Mouse (Mus musculus) hindbrain, embryonic 12.5 days (tissue): ENCODE measurements around the gene Adck2. TPM values are rescaled to one million over a fixed set of nuclear protein-coding genes. Genes with fewer than 3 reads are reported as not detected.

ENCODE experiments used
- ATAC-seq: fragments of 200-750 bp; cut with Nextera tagmentation; 2 replicates; pipeline ENCODE4 v1.8.0; 2017; ENCODE audit warnings: moderate TSS enrichment; ENCODE audit not compliant: low FRiP score
- H3K27ac ChIP-seq: fragments of 300-500 bp; sonication (generic); 2 replicates; pipeline ENCODE4 v1.5.1; 2016; ENCODE audit warnings: mild to moderate bottlenecking
- H3K27me3 ChIP-seq: fragments of 300-500 bp; sonication (generic); 2 replicates; pipeline ENCODE4 v1.6.1; 2016; ENCODE audit warnings: mild to moderate bottlenecking
- H3K36me3 ChIP-seq: fragments of 300-500 bp; sonication (generic); 2 replicates; pipeline ENCODE4 v1.6.1; 2016; ENCODE audit warnings: mild to moderate bottlenecking
- H3K4me1 ChIP-seq: fragments of 300-500 bp; sonication (generic); 2 replicates; pipeline ENCODE4 v1.6.1; 2016
- H3K4me2 ChIP-seq: fragments of 300-500 bp; sonication (generic); replicated peaks from 2 replicates; pipeline ENCODE4 v1.6.1; 2016; ENCODE audit warnings: mild to moderate bottlenecking
- H3K4me3 ChIP-seq: fragments of 300-500 bp; sonication (generic); 2 replicates; pipeline ENCODE4 v1.5.1; 2016; ENCODE audit warnings: mild to moderate bottlenecking
- H3K9ac ChIP-seq: fragments of 300-500 bp; sonication (generic); 2 replicates; pipeline ENCODE4 v1.6.1; 2016; ENCODE audit warnings: mild to moderate bottlenecking, moderate library complexity
- H3K9me3 ChIP-seq: fragments of 300-500 bp; sonication (generic); replicated peaks from 2 replicates; pipeline ENCODE4 v1.6.1; 2016; ENCODE audit warnings: mild to moderate bottlenecking
- WGBS: fragments of 180-500 bp; shearing (Covaris S2); methylation state at CpG from one replicate; pipeline ENCODE4 v1.1.7; 2016; 5-methylcytosine and 5-hydroxymethylcytosine counted together
- polyA plus RNA-seq: library from polyadenylated mRNA; unstranded; fragments of >200 nt; fragmentation: Nextera tagmentation; extraction: Ambion mirVana; gene quantifications from 2 replicates; pipeline ENCODE4 v1.2.1, GENCODE M21; 2016

Adck2 gene
- polyA plus RNA-seq, 1 experiment from 2014 or later = 39.5 TPM

- 13% methylated on average over 15 of the region's 15 CpGs for WGBS
- no peak overlapping the region for H3K4me3 ChIP-seq
Measured at GRCm38 (mm10) chr6:39542631-39543597, 30.8 kb upstream of the Adck2 start.

GRCm38 (mm10) chr6:39543769-39544420, 29.8 kb upstream of the Adck2 start:
- no peaks in the 10 kb centered on the region for H3K36me3 ChIP-seq
- ATAC-seq = no peak
- peak overlapping the region; percentile 82 for H3K27ac ChIP-seq
- no peaks in the 10 kb centered on the region for H3K9me3 ChIP-seq
- H3K4me3 ChIP-seq = no peak overlapping the region
- H3K4me2 ChIP-seq = 0 out of 2 replicates have a peak overlapping the region, but pooled peaks have one; percentile 29
- WGBS = 16% methylated on average over 15 of the region's 15 CpGs
- no peaks in the 10 kb centered on the region for H3K27me3 ChIP-seq
- peaks cover 68% of the 10 kb centered on the region for H3K4me1 ChIP-seq
- 0 out of 2 replicates have a peak overlapping the region, but pooled peaks have one; percentile 28 for H3K9ac ChIP-seq

More at GRCm38 (mm10) chr6:39542631-39543597, 30.8 kb upstream of the Adck2 start:
- H3K27ac ChIP-seq = peak overlapping the region; percentile 82
- H3K9me3 ChIP-seq = no peaks in the 10 kb centered on the region
- H3K4me2 ChIP-seq = peak overlapping the region; percentile 29
- peak; percentile 79 for ATAC-seq
- H3K4me1 ChIP-seq = peaks cover 74% of the 10 kb centered on the region
- H3K9ac ChIP-seq = 0 out of 2 replicates have a peak overlapping the region, but pooled peaks have one; percentile 28
- H3K36me3 ChIP-seq = no peaks in the 10 kb centered on the region
- no peaks in the 10 kb centered on the region for H3K27me3 ChIP-seq

GRCm38 (mm10) chr6:39545474-39545873, 28.2 kb upstream of the Adck2 start:
- WGBS = 87% methylated on average over 7 of the region's 7 CpGs
- H3K4me2 ChIP-seq = no peak overlapping the region
- no peak overlapping the region for H3K9ac ChIP-seq
- no peak overlapping the region for H3K27ac ChIP-seq
- no peak overlapping the region for H3K4me3 ChIP-seq
- H3K27me3 ChIP-seq = no peaks in the 10 kb centered on the region
- ATAC-seq = no peak
- no peaks in the 10 kb centered on the region for H3K36me3 ChIP-seq
- no peaks in the 10 kb centered on the region for H3K9me3 ChIP-seq
- H3K4me1 ChIP-seq = peaks cover 52% of the 10 kb centered on the region

- H3K4me2 ChIP-seq = no peak overlapping the region
- no peak overlapping the region for H3K9ac ChIP-seq
- WGBS = 82% methylated on average over 5 of the region's 5 CpGs
- no peaks in the 10 kb centered on the region for H3K9me3 ChIP-seq
- H3K4me1 ChIP-seq = peaks cover 47% of the 10 kb centered on the region
- no peak overlapping the region; the same call in 1 of the 2 replicates for H3K27ac ChIP-seq
- no peaks in the 10 kb centered on the region for H3K36me3 ChIP-seq
- ATAC-seq = no peak
- no peak overlapping the region for H3K4me3 ChIP-seq
- no peaks in the 10 kb centered on the region for H3K27me3 ChIP-seq
Measured at GRCm38 (mm10) chr6:39548030-39548429, 25.6 kb upstream of the Adck2 start.

- Histone ChIP-seq H3K4me3 (no peak overlapping the region), H3K27ac (no peak overlapping the region), H3K9me3 (no peaks in the 10 kb centered on the region), H3K4me2 (no peak overlapping the region), H3K27me3 (no peaks in the 10 kb centered on the region), H3K36me3 (peaks cover 7% of the 10 kb centered on the region), H3K9ac (no peak overlapping the region), H3K4me1 (peaks cover 44% of the 10 kb centered on the region)
- WGBS = 69% methylated on average over 8 of the region's 8 CpGs
- no peak for ATAC-seq
Measured at GRCm38 (mm10) chr6:39551981-39552636, 21.6 kb upstream of the Adck2 start.

DNA sequence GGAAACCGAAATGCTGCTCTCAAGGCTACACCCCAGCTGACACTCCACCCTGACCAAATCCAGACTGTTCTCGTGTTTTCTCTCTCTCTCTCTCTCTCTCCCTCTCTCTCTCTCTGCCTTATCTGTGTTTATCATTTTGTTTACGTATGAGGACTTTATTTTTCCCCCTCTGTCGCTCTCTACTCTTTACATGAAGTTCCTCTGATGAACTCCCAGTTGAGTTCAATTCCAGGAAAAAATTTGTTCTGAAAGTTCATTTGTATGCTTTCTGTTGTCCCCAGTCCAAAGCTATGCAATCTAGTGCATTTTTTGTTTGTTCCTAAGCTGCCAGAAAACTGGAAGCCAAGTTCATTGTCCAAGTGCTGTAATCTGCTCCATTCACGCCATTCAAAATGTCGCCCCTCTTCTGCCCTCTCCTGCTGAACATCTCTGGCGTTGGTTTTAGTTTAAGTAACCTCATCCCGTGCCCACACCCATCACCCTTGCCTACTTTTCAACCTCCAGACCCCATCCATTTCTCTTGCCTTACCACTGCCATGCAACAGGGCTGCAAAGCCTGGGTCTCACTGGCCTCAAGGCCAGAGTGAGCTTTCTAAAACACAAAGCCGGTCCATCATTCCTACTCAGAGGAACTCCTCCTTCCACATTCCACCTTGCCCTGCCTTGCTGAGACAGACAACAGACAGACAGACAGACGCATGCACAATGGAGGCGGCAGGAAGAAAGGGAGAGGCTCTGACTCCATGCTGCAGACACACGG, 18.6 kb upstream of the Adck2 start:
- Histone ChIP-seq H3K4me2 (peak overlapping the region; percentile 73), H3K27ac (no peak overlapping the region), H3K4me1 (peaks cover 53% of the 10 kb centered on the region), H3K9ac (peak overlapping the region; percentile 20; the same call in 1 of the 2 replicates), H3K4me3 (peak overlapping the region; percentile 93), H3K36me3 (peaks cover 7% of the 10 kb centered on the region), H3K9me3 (no peaks in the 10 kb centered on the region), H3K27me3 (no peaks in the 10 kb centered on the region)
- ATAC-seq = no peak
- 66% methylated on average over 12 of the region's 12 CpGs for WGBS

- H3K9me3 ChIP-seq = no peaks in the 10 kb centered on the region
- H3K4me1 ChIP-seq = peaks cover 53% of the 10 kb centered on the region
- WGBS = 80% methylated on average over 2 of the region's 2 CpGs
- peak overlapping the region; percentile 73 for H3K4me2 ChIP-seq
- peaks cover 7% of the 10 kb centered on the region for H3K36me3 ChIP-seq
- no peak for ATAC-seq
- H3K27ac ChIP-seq = no peak overlapping the region
- H3K27me3 ChIP-seq = no peaks in the 10 kb centered on the region
- H3K9ac ChIP-seq = peak overlapping the region; percentile 20; the same call in 1 of the 2 replicates
- H3K4me3 ChIP-seq = peak overlapping the region; percentile 93
Measured at GRCm38 (mm10) chr6:39555648-39555945, 18.1 kb upstream of the Adck2 start.

DNA sequence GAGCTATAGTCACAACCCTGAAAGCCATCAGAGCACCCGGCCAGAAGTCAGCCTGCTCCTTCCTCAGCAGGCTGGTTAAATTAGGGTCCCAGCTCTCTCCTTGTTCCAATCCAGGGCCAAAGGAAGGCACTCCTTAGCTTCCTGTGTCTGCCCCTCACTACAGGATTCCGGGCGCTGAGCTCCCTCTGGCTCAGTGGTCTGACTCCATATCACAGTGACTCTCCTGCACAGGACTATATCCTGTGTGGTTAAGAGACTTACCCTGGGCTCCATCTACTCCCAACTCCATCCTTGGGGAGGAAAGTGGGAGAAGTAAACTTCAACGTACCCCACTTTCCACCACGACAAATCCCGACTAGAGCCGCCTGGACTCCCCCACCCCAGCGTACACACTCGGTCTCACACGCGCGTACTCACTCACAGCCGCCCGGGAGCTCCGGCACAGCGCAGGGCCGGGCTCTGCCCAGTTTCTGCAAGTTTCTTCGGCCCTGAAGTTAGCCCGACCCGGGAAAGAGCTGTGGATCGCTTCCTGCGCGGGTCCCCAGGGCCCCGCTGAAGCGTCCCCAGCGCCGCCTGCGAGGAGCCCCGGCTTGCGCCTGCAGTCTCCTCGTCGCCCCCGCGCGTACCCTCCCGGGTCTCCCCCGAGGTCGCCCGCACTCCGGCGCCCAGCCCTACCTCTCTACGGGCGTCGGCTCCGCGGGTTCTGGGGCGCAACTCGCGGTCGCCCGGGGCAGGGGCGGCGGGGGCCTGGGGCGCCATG, 16.6 kb upstream of the Adck2 start:
- Histone ChIP-seq H3K27me3 (no peaks in the 10 kb centered on the region), H3K4me1 (peaks cover 52% of the 10 kb centered on the region), H3K36me3 (peaks cover 7% of the 10 kb centered on the region), H3K4me2 (peak overlapping the region; percentile 73), H3K27ac (peak overlapping the region; percentile 96), H3K9me3 (no peaks in the 10 kb centered on the region), H3K9ac (peak overlapping the region; percentile 91), H3K4me3 (peak overlapping the region; percentile 93)
- WGBS = under 1% methylated on average over 53 of the region's 54 CpGs
- ATAC-seq = peak; percentile 74

DNA sequence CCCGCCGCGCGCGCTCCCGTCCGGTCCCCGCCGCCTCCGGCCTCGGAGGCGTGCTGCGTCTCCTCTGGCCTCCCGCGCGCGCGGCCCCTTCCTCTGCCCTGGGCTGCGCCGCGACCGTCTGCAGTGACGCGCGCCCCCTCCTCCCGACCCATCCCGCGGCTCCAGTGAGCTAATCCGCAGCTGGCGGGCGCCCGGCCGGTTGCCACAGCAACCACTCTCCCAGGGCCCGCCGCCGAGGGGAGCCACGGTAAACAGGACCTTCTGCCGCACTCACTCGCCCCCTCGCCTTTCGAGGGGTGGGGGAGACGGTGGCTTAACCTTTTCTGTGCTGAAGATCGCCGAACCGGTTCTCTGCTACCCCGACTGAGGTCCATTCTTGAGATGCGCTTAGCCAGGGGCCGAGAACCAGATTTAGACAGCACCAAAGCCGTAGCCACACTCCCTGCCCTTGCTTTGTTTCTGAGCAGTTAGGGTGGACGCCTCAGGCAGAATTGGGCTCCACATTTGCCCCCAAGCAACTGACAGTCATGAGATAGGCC, 15.9 kb upstream of the Adck2 start, which contains the start of gene Dennd2a:
TSS of gene Dennd2a (minus strand) at position 145 of the 539 bp plus-strand sequence.
- Histone ChIP-seq H3K4me3 (peak within 1 kb of the TSS; percentile 93), H3K9ac (peak within 1 kb of the TSS; percentile 91), H3K9me3 (no peaks in the 10 kb centered on the region), H3K4me2 (peak within 1 kb of the TSS; percentile 73), H3K4me1 (peaks cover 48% of the 10 kb centered on the region), H3K27me3 (no peaks in the 10 kb centered on the region), H3K27ac (peak within 1 kb of the TSS; percentile 96), H3K36me3 (peaks cover 7% of the 10 kb centered on the region)
- WGBS = under 1% methylated on average over 43 of the region's 50 CpGs
- peak; percentile 96 for ATAC-seq

GRCm38 (mm10) chr6:39559276-39559939, 14.3 kb upstream of the Adck2 start:
- no peaks in the 10 kb centered on the region for H3K27me3 ChIP-seq
- no peak for ATAC-seq
- no peak overlapping the region for H3K4me3 ChIP-seq
- no peak overlapping the region for H3K4me2 ChIP-seq
- peak overlapping the region; percentile 31 for H3K27ac ChIP-seq
- 58% methylated on average over 6 of the region's 6 CpGs for WGBS
- H3K4me1 ChIP-seq = peaks cover 45% of the 10 kb centered on the region
- H3K9me3 ChIP-seq = no peaks in the 10 kb centered on the region
- H3K36me3 ChIP-seq = no peaks in the 10 kb centered on the region
- H3K9ac ChIP-seq = no peak overlapping the region
